Mouse (Mus musculus): Measurements from ENCODE around the gene Pcnx. TPM values are rescaled to one million over a fixed set of nuclear protein-coding genes. Genes with fewer than 3 reads are reported as not detected.

Pcnx gene
- polyA plus RNA-seq, 1 experiment from 2014 or later = 13.0 TPM

DNA sequence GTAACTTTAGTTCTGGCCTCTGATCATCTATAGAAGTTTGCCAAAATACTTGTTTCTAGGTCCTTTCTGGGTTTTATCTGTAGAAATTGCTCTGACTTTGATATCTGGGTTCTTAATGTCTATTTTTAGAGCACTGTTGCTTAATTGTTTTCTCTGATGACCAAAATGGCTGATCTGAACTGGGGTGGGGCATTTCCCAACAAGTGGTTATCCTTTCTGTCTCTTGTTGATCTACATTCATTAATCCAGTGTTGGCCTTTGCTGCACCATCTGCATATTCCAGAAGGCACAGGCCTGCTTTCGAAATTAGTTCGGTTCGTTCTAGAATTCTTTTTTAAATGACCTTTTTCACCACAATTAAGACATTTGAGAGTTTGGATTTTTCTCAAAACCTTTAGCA, 20.3 kb downstream of the Pcnx start:
- H3K4me3 ChIP-seq (ENCODE audit: low read depth, low read length) = no peak overlapping the region
- no peaks in the 10 kb centered on the region for H3K9me3 ChIP-seq (ENCODE audit: control insufficient read depth, low read length)
- H3K9ac ChIP-seq (ENCODE audit: low read depth, low read length) = no peak overlapping the region
- 97% methylated on average over 3 of the region's 3 CpGs for WGBS
- H3K36me3 ChIP-seq (ENCODE audit: control insufficient read depth, insufficient read depth, low read length) = no peaks in the 10 kb centered on the region
- DNase-seq (ENCODE audit: low spot score) (no peak), ATAC-seq (ENCODE audit: low FRiP score) (no peak)
- H3K27me3 ChIP-seq (ENCODE audit: control insufficient read depth, insufficient read depth, low read length) = no peaks in the 10 kb centered on the region
- H3K4me2 ChIP-seq (replicated peaks; ENCODE audit: low read depth, low read length) = no peak overlapping the region
- no peaks in the 10 kb centered on the region for H3K4me1 ChIP-seq (replicated peaks; ENCODE audit: control insufficient read depth, insufficient read depth, low read length)
- H3K27ac ChIP-seq (ENCODE audit: low read depth, low read length) = no peak overlapping the region

DNA sequence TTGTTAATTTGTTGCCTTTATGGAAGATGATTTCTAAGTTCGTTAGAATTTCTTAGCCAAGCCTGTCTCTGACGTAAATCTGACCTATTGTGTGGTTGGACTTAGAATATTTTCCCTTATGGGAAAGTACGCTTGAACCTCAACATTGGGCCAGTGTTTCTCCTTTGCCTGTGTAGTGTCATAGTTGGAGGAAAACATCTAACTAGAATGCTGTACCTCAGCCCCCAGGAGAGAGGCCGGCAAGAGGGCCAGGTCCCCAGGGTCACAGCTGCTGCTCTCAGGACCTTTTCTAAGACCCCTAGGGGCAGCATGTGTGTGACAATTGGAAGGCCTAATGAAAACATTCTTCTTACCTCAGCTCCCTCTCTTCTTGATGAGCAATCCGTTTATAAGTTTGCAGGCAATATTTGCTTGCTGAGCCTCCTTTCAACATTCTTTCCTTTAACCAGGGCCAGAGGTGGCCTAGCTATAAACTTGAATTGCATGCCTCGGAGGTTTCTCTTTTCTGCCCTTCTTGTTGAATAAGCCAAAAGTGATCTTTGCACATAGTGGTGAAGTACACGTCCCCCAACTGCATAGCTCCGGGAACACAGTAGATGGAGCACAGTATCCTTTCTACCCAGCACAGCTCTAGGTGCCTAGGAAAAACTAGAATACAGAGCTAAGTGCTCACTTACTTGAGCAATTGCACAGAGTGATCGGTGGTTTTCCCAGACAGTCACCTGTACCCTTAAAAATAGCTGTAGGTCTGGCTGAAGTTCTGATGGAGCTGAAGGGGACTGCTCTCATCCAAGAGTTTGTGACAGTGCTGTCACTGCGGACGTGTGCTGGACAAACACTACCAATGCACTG, 23.7 kb downstream of the Pcnx start:
- Histone ChIP-seq H3K27me3 (ENCODE audit: control insufficient read depth, insufficient read depth, low read length) (no peaks in the 10 kb centered on the region), H3K4me2 (replicated peaks; ENCODE audit: low read depth, low read length) (no peak overlapping the region), H3K36me3 (ENCODE audit: control insufficient read depth, insufficient read depth, low read length) (no peaks in the 10 kb centered on the region), H3K9ac (ENCODE audit: low read depth, low read length) (no peak overlapping the region), H3K4me3 (ENCODE audit: low read depth, low read length) (no peak overlapping the region), H3K4me1 (replicated peaks; ENCODE audit: control insufficient read depth, insufficient read depth, low read length) (no peaks in the 10 kb centered on the region), H3K27ac (ENCODE audit: low read depth, low read length) (no peak overlapping the region), H3K9me3 (ENCODE audit: control insufficient read depth, low read length) (no peaks in the 10 kb centered on the region)
- DNase-seq (ENCODE audit: low spot score) = no peak
- WGBS = 71% methylated on average over 11 of the region's 11 CpGs
- ATAC-seq (ENCODE audit: low FRiP score) = no peak

DNA sequence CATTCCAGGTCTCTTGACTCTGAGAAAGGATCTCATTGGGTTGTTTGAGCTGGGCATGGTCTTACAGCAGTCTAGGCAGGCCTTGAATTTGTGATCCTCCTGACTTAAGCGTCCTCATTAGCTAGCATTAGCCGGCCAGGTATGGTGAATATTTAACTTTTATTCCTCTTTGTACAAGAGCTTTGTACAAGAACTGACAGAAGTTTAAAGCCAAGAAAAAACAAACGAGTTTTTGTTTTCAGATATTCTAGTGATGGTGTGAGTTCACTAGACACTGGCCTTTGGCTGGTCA, 24.2 kb downstream of the Pcnx start:
- Histone ChIP-seq H3K4me3 (ENCODE audit: low read depth, low read length) (no peak overlapping the region), H3K4me2 (replicated peaks; ENCODE audit: low read depth, low read length) (no peak overlapping the region), H3K4me1 (replicated peaks; ENCODE audit: control insufficient read depth, insufficient read depth, low read length) (no peaks in the 10 kb centered on the region), H3K36me3 (ENCODE audit: control insufficient read depth, insufficient read depth, low read length) (no peaks in the 10 kb centered on the region), H3K9ac (ENCODE audit: low read depth, low read length) (no peak overlapping the region), H3K9me3 (ENCODE audit: control insufficient read depth, low read length) (no peaks in the 10 kb centered on the region), H3K27ac (ENCODE audit: low read depth, low read length) (no peak overlapping the region), H3K27me3 (ENCODE audit: control insufficient read depth, insufficient read depth, low read length) (no peaks in the 10 kb centered on the region)
- DNase-seq (ENCODE audit: low spot score) (no peak), ATAC-seq (ENCODE audit: low FRiP score) (no peak)
- WGBS = 84% methylated on average over 3 of the region's 3 CpGs

DNA sequence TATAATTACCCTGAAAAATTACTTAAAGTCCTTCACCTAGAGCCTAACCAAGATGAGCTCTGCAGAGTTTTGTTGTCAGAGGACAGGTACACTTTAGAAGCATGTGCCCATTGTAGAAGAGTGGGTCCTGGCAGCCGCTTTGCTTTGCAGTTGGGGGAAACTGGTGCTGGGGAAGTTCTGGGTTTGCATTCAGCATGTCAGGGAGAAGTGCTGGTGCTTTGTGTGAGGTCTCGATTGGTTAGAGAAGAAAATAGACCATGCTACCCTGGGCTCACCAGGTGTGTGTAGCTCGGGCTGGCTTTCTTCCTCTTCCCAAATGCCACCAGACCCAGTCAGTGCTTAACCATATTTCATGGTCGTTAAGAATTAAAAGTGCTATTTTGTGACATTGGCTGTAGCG, 25.2 kb downstream of the Pcnx start:
- H3K4me1 ChIP-seq (replicated peaks; ENCODE audit: control insufficient read depth, insufficient read depth, low read length) = no peaks in the 10 kb centered on the region
- no peak overlapping the region for H3K9ac ChIP-seq (ENCODE audit: low read depth, low read length)
- no peak overlapping the region for H3K27ac ChIP-seq (ENCODE audit: low read depth, low read length)
- no peak overlapping the region for H3K4me3 ChIP-seq (ENCODE audit: low read depth, low read length)
- no peaks in the 10 kb centered on the region for H3K36me3 ChIP-seq (ENCODE audit: control insufficient read depth, insufficient read depth, low read length)
- no peaks in the 10 kb centered on the region for H3K27me3 ChIP-seq (ENCODE audit: control insufficient read depth, insufficient read depth, low read length)
- ATAC-seq (ENCODE audit: low FRiP score) = no peak
- DNase-seq (ENCODE audit: low spot score) = no peak
- H3K9me3 ChIP-seq (ENCODE audit: control insufficient read depth, low read length) = no peaks in the 10 kb centered on the region
- WGBS = 85% methylated on average over 5 of the region's 5 CpGs
- H3K4me2 ChIP-seq (replicated peaks; ENCODE audit: low read depth, low read length) = no peak overlapping the region

DNA sequence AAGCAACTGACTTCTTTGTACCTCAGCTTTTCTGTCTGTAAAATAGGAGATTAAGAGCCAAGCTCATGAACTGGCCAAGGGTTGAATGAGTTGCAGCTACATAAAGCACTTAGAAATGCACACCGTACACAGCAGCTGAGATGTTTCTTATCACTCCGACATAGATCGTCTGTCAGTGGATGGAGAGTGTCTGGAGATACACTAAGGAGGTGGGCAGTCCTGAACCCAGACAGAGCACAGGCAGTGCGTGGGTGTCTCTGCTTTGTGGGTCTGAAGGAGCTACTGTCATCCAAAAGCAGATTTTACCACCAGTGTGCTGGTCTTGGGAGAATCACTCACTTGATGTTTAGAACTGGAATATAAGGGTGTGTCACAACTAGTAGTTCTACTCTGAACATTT, 26.2 kb downstream of the Pcnx start:
- H3K27ac ChIP-seq (ENCODE audit: low read depth, low read length) = no peak overlapping the region
- H3K9ac ChIP-seq (ENCODE audit: low read depth, low read length) = no peak overlapping the region
- no peak overlapping the region for H3K4me2 ChIP-seq (replicated peaks; ENCODE audit: low read depth, low read length)
- 87% methylated on average over 4 of the region's 4 CpGs for WGBS
- no peaks in the 10 kb centered on the region for H3K27me3 ChIP-seq (ENCODE audit: control insufficient read depth, insufficient read depth, low read length)
- H3K36me3 ChIP-seq (ENCODE audit: control insufficient read depth, insufficient read depth, low read length) = no peaks in the 10 kb centered on the region
- ATAC-seq (ENCODE audit: low FRiP score) = no peak
- no peak overlapping the region for H3K4me3 ChIP-seq (ENCODE audit: low read depth, low read length)
- H3K9me3 ChIP-seq (ENCODE audit: control insufficient read depth, low read length) = no peaks in the 10 kb centered on the region
- no peaks in the 10 kb centered on the region for H3K4me1 ChIP-seq (replicated peaks; ENCODE audit: control insufficient read depth, insufficient read depth, low read length)
- no peak for DNase-seq (ENCODE audit: low spot score)

DNA sequence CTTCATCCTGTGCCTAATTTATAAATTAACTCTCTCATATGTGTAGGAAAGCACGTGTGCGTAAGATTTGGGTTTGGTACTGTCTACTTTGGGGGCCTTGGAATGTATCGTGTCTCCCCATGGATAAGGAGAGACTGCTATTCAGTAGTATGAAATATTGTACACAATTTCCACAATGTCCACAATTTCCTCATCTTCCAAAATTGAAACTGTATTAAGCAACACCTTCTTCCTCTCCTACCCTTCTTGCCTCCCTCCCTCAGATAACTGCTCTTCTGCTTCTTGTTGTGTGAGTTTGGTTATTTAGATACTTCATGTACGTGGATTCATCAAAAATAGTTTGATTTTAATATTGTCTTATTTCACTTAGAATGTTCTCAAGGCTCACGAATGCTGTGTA, 29.1 kb downstream of the Pcnx start:
- ATAC-seq (ENCODE audit: low FRiP score) (no peak), DNase-seq (ENCODE audit: low spot score) (no peak)
- no peaks in the 10 kb centered on the region for H3K4me1 ChIP-seq (replicated peaks; ENCODE audit: control insufficient read depth, insufficient read depth, low read length)
- no peak overlapping the region for H3K4me2 ChIP-seq (replicated peaks; ENCODE audit: low read depth, low read length)
- no peaks in the 10 kb centered on the region for H3K27me3 ChIP-seq (ENCODE audit: control insufficient read depth, insufficient read depth, low read length)
- no peaks in the 10 kb centered on the region for H3K9me3 ChIP-seq (ENCODE audit: control insufficient read depth, low read length)
- no peak overlapping the region for H3K9ac ChIP-seq (ENCODE audit: low read depth, low read length)
- H3K36me3 ChIP-seq (ENCODE audit: control insufficient read depth, insufficient read depth, low read length) = no peaks in the 10 kb centered on the region
- 91% methylated on average over 5 of the region's 5 CpGs for WGBS
- no peak overlapping the region for H3K4me3 ChIP-seq (ENCODE audit: low read depth, low read length)
- no peak overlapping the region for H3K27ac ChIP-seq (ENCODE audit: low read depth, low read length)

DNA sequence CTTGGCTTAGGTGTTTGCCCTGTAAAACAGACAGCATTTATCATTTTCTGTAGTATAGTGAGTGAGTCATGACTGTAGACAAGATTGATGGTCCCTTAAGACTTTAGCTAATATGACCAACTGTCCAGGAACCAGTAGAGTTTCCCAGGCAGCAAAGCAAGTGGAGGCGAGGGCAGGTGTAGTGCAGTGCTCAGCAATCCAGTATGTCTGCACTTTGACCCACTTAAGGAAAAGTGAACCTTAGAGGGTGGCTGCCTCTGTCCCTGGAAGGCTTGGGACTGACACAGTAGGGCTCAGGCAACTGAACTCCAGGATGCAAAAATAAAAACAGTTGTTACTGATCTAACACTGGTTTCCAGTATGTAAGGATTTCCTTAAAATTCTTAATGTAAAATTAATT, 32.1 kb downstream of the Pcnx start:
- Histone ChIP-seq H3K4me3 (ENCODE audit: low read depth, low read length) (no peak overlapping the region), H3K9me3 (ENCODE audit: control insufficient read depth, low read length) (no peaks in the 10 kb centered on the region), H3K4me2 (replicated peaks; ENCODE audit: low read depth, low read length) (no peak overlapping the region), H3K27me3 (ENCODE audit: control insufficient read depth, insufficient read depth, low read length) (no peaks in the 10 kb centered on the region), H3K4me1 (replicated peaks; ENCODE audit: control insufficient read depth, insufficient read depth, low read length) (no peaks in the 10 kb centered on the region), H3K9ac (ENCODE audit: low read depth, low read length) (no peak overlapping the region), H3K36me3 (ENCODE audit: control insufficient read depth, insufficient read depth, low read length) (no peaks in the 10 kb centered on the region), H3K27ac (ENCODE audit: low read depth, low read length) (no peak overlapping the region)
- ATAC-seq (ENCODE audit: low FRiP score) = no peak
- DNase-seq (ENCODE audit: low spot score) = no peak
- WGBS = 81% methylated on average over 1 of the region's 1 CpGs

DNA sequence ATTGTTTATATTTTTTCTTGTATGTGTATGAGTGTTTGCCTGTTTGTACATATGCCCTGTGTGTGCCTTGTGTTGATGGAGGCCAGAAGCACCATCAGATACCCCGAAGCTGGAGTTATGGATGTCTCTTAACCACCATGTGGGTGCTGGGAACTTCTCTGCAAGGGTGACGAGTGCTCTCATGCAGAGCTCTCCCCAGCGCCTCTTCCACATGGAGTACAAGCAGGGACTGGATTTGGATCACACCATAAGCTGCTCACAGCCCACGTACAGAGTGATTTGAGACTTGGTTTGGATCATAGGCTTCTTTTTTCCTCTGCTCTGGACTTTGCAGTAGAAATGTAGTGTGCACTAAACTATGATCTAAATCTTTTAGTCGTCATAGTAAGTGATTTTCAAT, 34.5 kb downstream of the Pcnx start:
- no peak for DNase-seq (ENCODE audit: low spot score)
- Histone ChIP-seq H3K4me2 (replicated peaks; ENCODE audit: low read depth, low read length) (no peak overlapping the region), H3K4me3 (ENCODE audit: low read depth, low read length) (no peak overlapping the region), H3K9ac (ENCODE audit: low read depth, low read length) (no peak overlapping the region), H3K27ac (ENCODE audit: low read depth, low read length) (no peak overlapping the region), H3K4me1 (replicated peaks; ENCODE audit: control insufficient read depth, insufficient read depth, low read length) (no peaks in the 10 kb centered on the region), H3K36me3 (ENCODE audit: control insufficient read depth, insufficient read depth, low read length) (no peaks in the 10 kb centered on the region), H3K9me3 (ENCODE audit: control insufficient read depth, low read length) (no peaks in the 10 kb centered on the region), H3K27me3 (ENCODE audit: control insufficient read depth, insufficient read depth, low read length) (no peaks in the 10 kb centered on the region)
- WGBS = 95% methylated on average over 5 of the region's 5 CpGs
- no peak for ATAC-seq (ENCODE audit: low FRiP score)

DNA sequence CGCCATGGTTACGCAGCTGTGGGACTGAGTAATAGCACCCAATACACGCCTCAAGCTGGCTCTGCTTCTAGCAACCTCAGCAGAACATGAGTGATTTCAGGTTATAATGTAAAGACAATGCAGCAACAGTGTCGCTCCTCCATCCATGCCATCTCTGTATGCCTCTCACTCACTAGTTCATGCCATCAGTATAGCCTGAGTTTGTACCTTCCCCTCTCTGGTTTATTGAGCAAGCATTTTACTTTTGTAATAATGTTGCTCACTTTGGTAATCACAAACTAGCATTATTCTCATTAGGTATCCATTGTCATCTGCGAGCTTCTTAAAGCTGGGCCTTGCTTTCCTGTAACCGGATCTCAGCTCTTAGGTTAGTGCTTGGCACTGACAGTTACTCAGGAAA, 36.2 kb downstream of the Pcnx start:
- no peaks in the 10 kb centered on the region for H3K4me1 ChIP-seq (replicated peaks; ENCODE audit: control insufficient read depth, insufficient read depth, low read length)
- no peaks in the 10 kb centered on the region for H3K9me3 ChIP-seq (ENCODE audit: control insufficient read depth, low read length)
- no peak overlapping the region for H3K4me3 ChIP-seq (ENCODE audit: low read depth, low read length)
- no peaks in the 10 kb centered on the region for H3K27me3 ChIP-seq (ENCODE audit: control insufficient read depth, insufficient read depth, low read length)
- WGBS = 93% methylated on average over 6 of the region's 6 CpGs
- H3K9ac ChIP-seq (ENCODE audit: low read depth, low read length) = no peak overlapping the region
- ATAC-seq (ENCODE audit: low FRiP score) (no peak), DNase-seq (ENCODE audit: low spot score) (no peak)
- no peak overlapping the region for H3K27ac ChIP-seq (ENCODE audit: low read depth, low read length)
- no peaks in the 10 kb centered on the region for H3K36me3 ChIP-seq (ENCODE audit: control insufficient read depth, insufficient read depth, low read length)
- no peak overlapping the region for H3K4me2 ChIP-seq (replicated peaks; ENCODE audit: low read depth, low read length)
